Mouse (Mus musculus) MEL (cell line): ENCODE measurements around the gene Prickle1. TPM values are rescaled to one million over a fixed set of nuclear protein-coding genes. Genes with fewer than 3 reads are reported as not detected.

Experiments
- DNase-seq: peaks from one replicate; pipeline ENCODE4 v3.0.0; 2011; ENCODE audit warnings: low read depth, low spot score
- H3K27ac ChIP-seq: 2 replicates; pipeline ENCODE4 v1.5.1; 2012; ENCODE audit warnings: low read depth, mild to moderate bottlenecking, control low read depth, low read length, moderate library complexity; ENCODE audit not compliant: control insufficient read depth
- H3K27me3 ChIP-seq, 2 experiments: fragments of 150-350 bp in 1 of 2; sonication (generic) in 1 of 2; 2 replicates each; pipeline ENCODE4 v1.6.1; 2012; ENCODE audit warnings: low read length in 2 of 2, mild to moderate bottlenecking in 2 of 2, improper control_type of control experiment in 1 of 2, moderate library complexity in 1 of 2; ENCODE audit not compliant: insufficient read depth in 2 of 2, control insufficient read depth in 1 of 2
- H3K36me3 ChIP-seq, 2 experiments: 2 replicates each; pipeline ENCODE4 v1.6.1; 2012 to 2014; ENCODE audit warnings: low read length in 2 of 2, improper control_type of control experiment in 1 of 2, inconsistent platforms in 1 of 2, mild to moderate bottlenecking in 1 of 2; ENCODE audit not compliant: insufficient read depth in 2 of 2, control insufficient read depth in 1 of 2
- H3K4me1 ChIP-seq, 2 experiments: fragments of 150-350 bp in 1 of 2; sonication (generic) in 1 of 2; 2 replicates each; pipeline ENCODE4 v1.6.1; 2012; ENCODE audit warnings: low read length in 2 of 2, improper control_type of control experiment in 1 of 2, mild to moderate bottlenecking in 1 of 2; ENCODE audit not compliant: insufficient read depth in 2 of 2, control insufficient read depth in 1 of 2
- H3K4me3 ChIP-seq, 2 experiments: fragments of 150-350 bp in 1 of 2; sonication (generic) in 1 of 2; 2 replicates each; pipeline ENCODE4 v1.5.1; 2012; ENCODE audit warnings: low read depth in 2 of 2, low read length in 2 of 2, mild to moderate bottlenecking in 2 of 2, moderate library complexity in 2 of 2, control low read depth in 1 of 2, improper control_type of control experiment in 1 of 2; ENCODE audit not compliant: control insufficient read depth in 1 of 2, insufficient read depth in 1 of 2
- H3K79me2 ChIP-seq: 2 replicates; pipeline ENCODE4 v1.6.1; 2012; ENCODE audit warnings: mild to moderate bottlenecking, low read length, moderate library complexity; ENCODE audit not compliant: control insufficient read depth, poor library complexity, insufficient read depth
- H3K9ac ChIP-seq: 2 replicates; pipeline ENCODE4 v1.6.1; 2012; ENCODE audit warnings: low read depth, mild to moderate bottlenecking, control low read depth, low read length, moderate library complexity; ENCODE audit not compliant: control insufficient read depth, poor library complexity, severe bottlenecking
- H3K9me3 ChIP-seq: fragments of 150-350 bp; sonication (generic); replicated peaks from 2 replicates; pipeline ENCODE4 v1.6.1; 2012; ENCODE audit warnings: mild to moderate bottlenecking, low read length, improper control_type of control experiment, moderate library complexity; ENCODE audit not compliant: insufficient read depth
- BHLHE40 ChIP-seq: IDR thresholded peaks from 2 replicates; pipeline ENCODE4 v1.6.1; 2012; ENCODE audit warnings: low read depth, mild to moderate bottlenecking, inconsistent platforms, low read length, improper control_type of control experiment, borderline replicate concordance
- CHD1 ChIP-seq: IDR thresholded peaks from 2 replicates; pipeline ENCODE4 v1.6.1; 2012; ENCODE audit warnings: low read depth, mild to moderate bottlenecking, inconsistent platforms, low read length, improper control_type of control experiment
- CTCF ChIP-seq, 3 experiments: IDR thresholded peaks in 2 of 3; conservative IDR thresholded peaks in 1 of 3; 2 replicates each; pipeline ENCODE4 v1.5.1; 2011 to 2012; ENCODE audit warnings: low read length in 3 of 3, low read depth in 2 of 3, mild to moderate bottlenecking in 2 of 3, improper control_type of control experiment in 1 of 3, inconsistent platforms in 1 of 3, mixed read lengths in 1 of 3, moderate library complexity in 1 of 3; ENCODE audit not compliant: control insufficient read depth in 1 of 3, insufficient read depth in 1 of 3, poor library complexity in 1 of 3, severe bottlenecking in 1 of 3
- E2F4 ChIP-seq: IDR thresholded peaks from 2 replicates; pipeline ENCODE4 v1.6.1; 2011; ENCODE audit warnings: low read depth, low read length, improper control_type of control experiment, borderline replicate concordance
- ELF1 ChIP-seq: IDR thresholded peaks from 2 replicates; pipeline ENCODE4 v1.6.1; 2014; ENCODE audit warnings: low read depth, mild to moderate bottlenecking, inconsistent platforms, low read length, improper control_type of control experiment, moderate library complexity
- EP300 ChIP-seq, 2 experiments: IDR thresholded peaks; 2 replicates each; pipeline ENCODE4 v1.6.1; 2011; ENCODE audit warnings: improper control_type of control experiment in 2 of 2, low read length in 2 of 2, low read depth in 1 of 2, mild to moderate bottlenecking in 1 of 2
- GABPA ChIP-seq: IDR thresholded peaks from 2 replicates; pipeline ENCODE4 v1.6.1; 2012; ENCODE audit warnings: low read depth, mild to moderate bottlenecking, inconsistent platforms, low read length, improper control_type of control experiment, moderate library complexity
- HCFC1 ChIP-seq: IDR thresholded peaks from 2 replicates; pipeline ENCODE4 v1.6.1; 2012; ENCODE audit warnings: low read depth, mild to moderate bottlenecking, inconsistent platforms, low read length, improper control_type of control experiment, moderate library complexity
- JUND ChIP-seq: IDR thresholded peaks from 2 replicates; pipeline ENCODE4 v1.6.1; 2011; ENCODE audit warnings: low read depth, mild to moderate bottlenecking, improper control_type of control experiment, low read length
- KAT2A ChIP-seq: conservative IDR thresholded peaks from 2 replicates; pipeline ENCODE4 v1.6.1; 2012; ENCODE audit warnings: low read depth, low read length, improper control_type of control experiment, inconsistent platforms
- MAFK ChIP-seq: IDR thresholded peaks from 2 replicates; pipeline ENCODE4 v1.6.1; 2011; ENCODE audit warnings: low read depth, mild to moderate bottlenecking, low read length, improper control_type of control experiment, borderline replicate concordance
- MAX ChIP-seq: IDR thresholded peaks from 2 replicates; pipeline ENCODE4 v1.6.1; 2011; ENCODE audit warnings: low read length, improper control_type of control experiment
- MAZ ChIP-seq: IDR thresholded peaks from 2 replicates; pipeline ENCODE4 v1.6.1; 2012; ENCODE audit warnings: low read depth, mild to moderate bottlenecking, inconsistent platforms, low read length, improper control_type of control experiment
- NELFE ChIP-seq: IDR thresholded peaks from 2 replicates; pipeline ENCODE4 v1.6.1; 2011; ENCODE audit warnings: low read depth, low read length, improper control_type of control experiment
- NRF1 ChIP-seq: IDR thresholded peaks from 2 replicates; pipeline ENCODE4 v1.6.1; 2014; ENCODE audit warnings: low read depth, mild to moderate bottlenecking, inconsistent platforms, low read length, improper control_type of control experiment, moderate library complexity; ENCODE audit not compliant: poor library complexity, insufficient read depth, severe bottlenecking
- POLR2A ChIP-seq, 2 experiments: IDR thresholded peaks; 2 replicates each; pipeline ENCODE4 v1.6.1; 2011 to 2012; ENCODE audit warnings: low read length in 2 of 2, mild to moderate bottlenecking in 2 of 2, control low read depth in 1 of 2, improper control_type of control experiment in 1 of 2, low read depth in 1 of 2, moderate library complexity in 1 of 2; ENCODE audit not compliant: control insufficient read depth in 1 of 2, insufficient read depth in 1 of 2, poor library complexity in 1 of 2
- POLR2AphosphoS2 ChIP-seq: IDR thresholded peaks from 2 replicates; pipeline ENCODE4 v1.6.1; 2011; ENCODE audit warnings: low read length, improper control_type of control experiment
- RAD21 ChIP-seq: IDR thresholded peaks from 2 replicates; pipeline ENCODE4 v1.6.1; 2011; ENCODE audit warnings: mild to moderate bottlenecking, low read depth, low read length, improper control_type of control experiment
- RCOR1 ChIP-seq: IDR thresholded peaks from 2 replicates; pipeline ENCODE4 v1.6.1; 2012; ENCODE audit warnings: low read depth, mild to moderate bottlenecking, inconsistent platforms, low read length, improper control_type of control experiment
- SMC3 ChIP-seq: IDR thresholded peaks from 2 replicates; pipeline ENCODE4 v1.6.1; 2011; ENCODE audit warnings: low read depth, low read length, improper control_type of control experiment
- TBP ChIP-seq: IDR thresholded peaks from 2 replicates; pipeline ENCODE4 v1.8.0; 2011; ENCODE audit warnings: low read depth, low read length, improper control_type of control experiment
- TCF12 ChIP-seq: IDR thresholded peaks from 2 replicates; pipeline ENCODE4 v1.6.1; 2014; ENCODE audit warnings: low read depth, mild to moderate bottlenecking, inconsistent platforms, low read length, improper control_type of control experiment, moderate library complexity
- UBTF ChIP-seq: IDR thresholded peaks from 2 replicates; pipeline ENCODE4 v1.6.1; 2012; ENCODE audit warnings: low read depth, mild to moderate bottlenecking, inconsistent platforms, low read length, improper control_type of control experiment, moderate library complexity, borderline replicate concordance; ENCODE audit not compliant: insufficient read depth
- USF1 ChIP-seq: IDR thresholded peaks from 2 replicates; pipeline ENCODE4 v1.6.1; 2014; ENCODE audit warnings: low read depth, mild to moderate bottlenecking, inconsistent platforms, low read length, improper control_type of control experiment, moderate library complexity
- USF2 ChIP-seq, 2 experiments: IDR thresholded peaks; 2 replicates each; pipeline ENCODE4 v1.6.1; 2011 to 2012; ENCODE audit warnings: improper control_type of control experiment in 2 of 2, low read length in 2 of 2, borderline replicate concordance in 1 of 2, inconsistent platforms in 1 of 2, low read depth in 1 of 2, mild to moderate bottlenecking in 1 of 2; ENCODE audit not compliant: insufficient read depth in 1 of 2
- ZC3H11A ChIP-seq: IDR thresholded peaks from 2 replicates; pipeline ENCODE4 v1.6.1; 2012; ENCODE audit warnings: low read depth, mild to moderate bottlenecking, inconsistent platforms, low read length, improper control_type of control experiment
- ZKSCAN1 ChIP-seq: IDR thresholded peaks from 2 replicates; pipeline ENCODE4 v1.6.1; 2012; ENCODE audit warnings: low read depth, mild to moderate bottlenecking, inconsistent platforms, low read length, improper control_type of control experiment, moderate library complexity
- ZNF384 ChIP-seq: IDR thresholded peaks from 2 replicates; pipeline ENCODE4 v1.6.1; 2012; ENCODE audit warnings: low read depth, mild to moderate bottlenecking, inconsistent platforms, low read length, improper control_type of control experiment
- polyA plus RNA-seq, 2 experiments: library from polyadenylated mRNA; stranded (reverse) in 1 of 2; unstranded in 1 of 2; fragments of >175 nt in 1 of 2; fragments of >200 nt in 1 of 2; gene quantifications; 2 replicates each; pipeline versions ENCODE4 v1.2.1 to v1.2.4; 2012; ENCODE audit warnings: low replicate concordance in 2 of 2, low read depth in 1 of 2; ENCODE audit not compliant: insufficient read length in 2 of 2, insufficient read depth in 1 of 2, missing spikeins in 1 of 2
- total RNA-seq: library from RNA; depleted of rRNA; stranded (reverse); fragments of 300-350 nt; gene quantifications from 2 replicates; pipeline ENCODE4 v1.2.3, GENCODE M21; 2012

The Prickle1 gene
- total and polyA plus RNA-seq, 3 experiments, result 0.08 TPM; not detected in 2

DNA sequence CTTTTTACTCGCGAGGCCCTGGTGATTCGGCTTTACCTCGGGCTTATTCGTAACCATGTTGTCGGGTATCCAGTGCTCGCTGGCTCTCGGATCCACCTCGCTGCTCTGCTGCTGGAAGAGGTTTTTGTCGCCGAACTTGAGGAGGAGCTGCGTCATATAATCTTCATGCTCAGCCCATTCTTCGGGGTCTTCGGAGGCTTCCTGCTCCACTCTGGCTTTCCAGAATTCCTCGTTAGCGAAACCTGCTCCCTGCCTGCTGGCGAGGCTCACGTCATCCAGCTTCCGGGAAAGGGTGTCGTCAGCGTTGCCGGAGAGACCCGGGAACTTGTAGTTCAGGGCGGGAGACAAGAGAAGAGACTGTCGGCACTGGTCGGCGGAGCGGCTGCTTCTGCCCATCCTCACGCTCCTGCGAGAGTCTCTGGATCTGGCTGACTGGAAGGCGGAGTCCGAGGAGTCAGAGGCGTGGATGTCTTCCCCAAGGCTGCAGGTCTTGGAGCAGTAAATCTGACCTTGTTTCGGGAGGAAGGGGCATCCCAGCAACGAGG is 92.4 kb downstream of the Prickle1 start:
- DNase-seq, result no peak
- Histone ChIP-seq H3K4me1 (no peaks in the 10 kb centered on the region), H3K9ac (no peak overlapping the region), H3K9me3 (no peaks in the 10 kb centered on the region), H3K79me2 (no peaks in the 10 kb centered on the region), H3K27ac (no peak overlapping the region), H3K36me3 (no peaks in the 10 kb centered on the region), H3K27me3 (no peaks in the 10 kb centered on the region), H3K4me3 (no peak overlapping the region)
- no peak for TF ChIP-seq SMC3
- no peak for TF ChIP-seq MAX
- no peak for TF ChIP-seq RCOR1
- TF ChIP-seq USF1, result no peak
- no peak for TF ChIP-seq NRF1
- no peak for TF ChIP-seq ZKSCAN1
- TF ChIP-seq MAZ, result no peak
- TF ChIP-seq GABPA, result no peak
- TF ChIP-seq USF2 (IDR thresholded peaks at IDR 0.05; ENCODE audit: borderline replicate concordance in 1 of 2, insufficient read depth in 1 of 2, low read depth in 1 of 2, low read length in 2 of 2), result no peak
- no peak for TF ChIP-seq TBP
- TF ChIP-seq JUND, result no peak
- no peak for TF ChIP-seq NELFE
- no peak for TF ChIP-seq E2F4
- TF ChIP-seq UBTF, result no peak
- TF ChIP-seq MAFK, result no peak
- no peak for TF ChIP-seq KAT2A
- TF ChIP-seq ELF1, result no peak
- TF ChIP-seq POLR2A (IDR thresholded peaks at IDR 0.05; ENCODE audit: control insufficient read depth in 1 of 2, insufficient read depth in 1 of 2, low read depth in 1 of 2, low read length in 2 of 2, poor library complexity in 1 of 2), result no peak
- TF ChIP-seq BHLHE40, result no peak
- no peak for TF ChIP-seq ZNF384

DNA sequence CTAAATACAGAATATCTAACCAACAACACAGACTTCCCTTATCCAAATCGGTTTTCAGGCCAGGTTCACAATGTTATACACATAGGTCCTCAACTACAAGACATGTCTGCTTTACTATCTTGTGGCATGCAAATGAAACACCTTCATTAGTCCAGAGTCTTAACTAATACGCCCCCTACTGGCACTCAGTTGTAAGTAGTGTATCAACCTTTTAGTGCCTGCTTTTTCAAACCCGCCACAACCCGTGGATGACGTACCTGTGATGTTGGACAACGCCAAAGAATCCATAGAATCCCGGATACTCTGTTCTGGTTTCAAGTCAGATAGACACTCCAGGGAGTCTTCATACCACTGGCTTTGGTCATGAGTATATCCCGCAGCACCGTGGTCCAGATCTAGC is 93.0 kb downstream of the Prickle1 start:
- peak; percentile 34 for DNase-seq
- H3K4me3 ChIP-seq, result no peak overlapping the region
- H3K9ac ChIP-seq, result no peak overlapping the region

More for the DNA sequence above, 93.0 kb downstream of the Prickle1 start:
- H3K4me1 ChIP-seq, result no peaks in the 10 kb centered on the region
- H3K27ac ChIP-seq, result no peak overlapping the region
- H3K79me2 ChIP-seq, result no peaks in the 10 kb centered on the region
- no peaks in the 10 kb centered on the region for H3K36me3 ChIP-seq
- H3K27me3 ChIP-seq, result no peaks in the 10 kb centered on the region
- no peaks in the 10 kb centered on the region for H3K9me3 ChIP-seq
- TF ChIP-seq MAFK (no peak), JUND (no peak), SMC3 (peak; percentile 43), HCFC1 (no peak), POLR2AphosphoS2 (no peak), USF2 (IDR thresholded peaks at IDR 0.05; ENCODE audit: borderline replicate concordance in 1 of 2, insufficient read depth in 1 of 2, low read depth in 1 of 2, low read length in 2 of 2) (no peak), CTCF (IDR thresholded peaks at IDR 0.05 in 2 of 3, conservative IDR thresholded peaks at IDR 0.05 in 1 of 3; ENCODE audit: control insufficient read depth in 1 of 3, insufficient read depth in 1 of 3, low read depth in 2 of 3, low read length in 3 of 3, poor library complexity in 1 of 3, severe bottlenecking in 1 of 3) (peak in 2 of 3 experiments; percentile 57 to 60; a peak in 4 of 6 replicates), TCF12 (no peak), EP300 (IDR thresholded peaks at IDR 0.05; ENCODE audit: low read depth in 1 of 2, low read length in 2 of 2) (no peak), ZC3H11A (no peak), RAD21 (peak; percentile 31), CHD1 (no peak)
